In the genomic region with DNA sequence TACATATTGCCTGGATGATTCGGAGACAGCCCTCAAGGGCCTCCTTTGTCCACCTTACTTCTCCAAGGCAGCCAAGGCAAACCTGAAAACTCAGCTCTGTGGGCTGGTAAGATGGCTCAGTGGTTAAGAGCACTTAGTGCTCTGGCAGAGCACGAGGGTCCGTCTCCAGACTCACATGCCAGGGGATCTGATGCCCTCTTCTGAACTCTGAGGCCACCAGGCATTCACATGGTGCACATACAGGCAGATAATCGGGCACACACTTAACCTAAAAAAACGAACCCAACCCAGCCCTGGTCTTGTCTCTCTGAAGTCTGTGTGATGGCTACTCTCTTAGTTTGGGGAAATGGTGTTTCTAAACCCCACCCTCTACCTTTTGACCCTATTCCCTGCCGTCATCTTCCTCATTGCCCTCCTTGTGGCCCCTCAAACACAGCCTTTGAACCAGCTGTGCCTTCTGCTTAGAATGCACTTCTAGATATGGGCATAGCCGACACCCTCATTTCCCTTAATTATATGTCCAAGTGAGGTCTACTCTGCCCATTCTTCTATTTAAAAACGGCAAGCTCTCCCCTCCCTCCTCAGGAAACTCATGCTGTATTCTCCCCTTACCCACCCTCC, we compare ENCODE assay signal across 9 mouse cellular contexts. TPM values are rescaled to one million over a fixed set of nuclear protein-coding genes. Genes with fewer than 3 reads are reported as not detected.
A peak's percentile ranks its signal among the peaks of the same experiment; 100 is the strongest.
DNase-seq lines count a peak whose midpoint lies in the region; ATAC-seq and TF ChIP-seq lines count a peak whose summit lies in the region.
"Had no signal": no experiment of that assay in that cellular context is flagged by ENCODE, and none has a peak within 500 bp of the region (broad histone marks: within the 10 kb centered on the region; RNA-seq: fewer than 3 reads in every experiment).

No protein-coding gene starts in this region.

- peaks cover 23% of the 10 kb centered on the region for H3K36me3 ChIP-seq in heart, embryonic 14.5 days (ENCODE audit: control insufficient read depth, insufficient read depth, low read length)
- no peaks in the 10 kb centered on the region for H3K36me3 ChIP-seq in heart, adult 2 months (ENCODE audit: control insufficient read depth, insufficient read depth, low read length)
- H3K36me3 ChIP-seq in stomach, embryonic 14.5 days (ENCODE audit: control insufficient read depth, insufficient read depth, low read length) = peaks cover 9% of the 10 kb centered on the region; the same call in 1 of the 2 replicates
- H3K36me3 ChIP-seq in stomach, postnatal 0 days (ENCODE audit: control insufficient read depth, insufficient read depth, low read length) = peaks cover 12% of the 10 kb centered on the region; the same call in 1 of the 2 replicates
- peaks cover 22% of the 10 kb centered on the region for H3K36me3 ChIP-seq in intestine, postnatal 0 days (ENCODE audit: control insufficient read depth, insufficient read depth)
- 0 out of 2 replicates have a peak, but pooled peaks cover 8% of the 10 kb centered on the region for H3K36me3 ChIP-seq in stomach, embryonic 15.5 days

- no peak overlapping the region; a peak in 1 of 4 replicates for H3K27ac ChIP-seq in heart, embryonic 14.5 days (replicated peaks in 1 of 2; ENCODE audit: control insufficient read depth in 1 of 2, insufficient read depth in 1 of 2, low read depth in 2 of 2, low read length in 2 of 2)
- no peak overlapping the region for H3K27ac ChIP-seq in heart, adult 2 months
- 0 out of 2 replicates have a peak overlapping the region, but pooled peaks have one; percentile 21 for H3K27ac ChIP-seq in stomach, embryonic 14.5 days (ENCODE audit: low read length)
- no peak overlapping the region for H3K27ac ChIP-seq in stomach, postnatal 0 days (replicated peaks)
- 0 out of 2 replicates have a peak overlapping the region, but pooled peaks have one; percentile 94 for H3K27ac ChIP-seq in intestine, postnatal 0 days (ENCODE audit: low read depth, low read length)
- peak overlapping the region; percentile 88 for H3K27ac ChIP-seq in stomach, embryonic 15.5 days

- no peak for TF ChIP-seq EP300 in heart, adult 2 months (IDR thresholded peaks at IDR 0.05; ENCODE audit: insufficient read depth, low read depth, low read length)
- no peak for TF ChIP-seq EP300 in stomach, postnatal 0 days (optimal IDR thresholded peaks at IDR 0.05)

- no peak for TF ChIP-seq POLR2A in heart, adult 2 months (IDR thresholded peaks at IDR 0.05; ENCODE audit: insufficient read depth, low read depth, low read length)

- peaks cover 20 to 28% of the 10 kb centered on the region in 2 experiments for H3K4me1 ChIP-seq in heart, embryonic 14.5 days (ENCODE audit: control insufficient read depth in 2 of 2, insufficient read depth in 2 of 2, low read length in 2 of 2)
- peaks cover 7% of the 10 kb centered on the region for H3K4me1 ChIP-seq in heart, adult 2 months (ENCODE audit: control insufficient read depth, insufficient read depth, low read length)
- H3K4me1 ChIP-seq in stomach, embryonic 14.5 days (ENCODE audit: control insufficient read depth, insufficient read depth, low read length) = peaks cover 30% of the 10 kb centered on the region
- H3K4me1 ChIP-seq in stomach, postnatal 0 days (replicated peaks; ENCODE audit: control insufficient read depth, insufficient read depth) = peaks cover 6% of the 10 kb centered on the region
- H3K4me1 ChIP-seq in intestine, postnatal 0 days (replicated peaks; ENCODE audit: control insufficient read depth, insufficient read depth, low read length) = peaks cover 9% of the 10 kb centered on the region; the same call in 1 of the 2 replicates
- H3K4me1 ChIP-seq in stomach, embryonic 15.5 days = peaks cover 38% of the 10 kb centered on the region

- no peak for DNase-seq in heart, adult 2 months
- no peak for DNase-seq in stomach, postnatal 0 days (ENCODE audit: low spot score)
- DNase-seq in adipocyte (ENCODE audit: low spot score) = no peak
- no peak for DNase-seq in urinary bladder, postnatal 4 days (ENCODE audit: low spot score in 2 of 2)
- DNase-seq: lung, postnatal 4 days had no signal

- H3K27me3 ChIP-seq in heart, embryonic 14.5 days (ENCODE audit: control insufficient read depth, insufficient read depth, low read length) = no peaks in the 10 kb centered on the region
- no peaks in the 10 kb centered on the region for H3K27me3 ChIP-seq in heart, adult 2 months (ENCODE audit: control insufficient read depth, insufficient read depth, low read length)
- H3K27me3 ChIP-seq in stomach, embryonic 14.5 days (ENCODE audit: control insufficient read depth, insufficient read depth, low read length) = no peaks in the 10 kb centered on the region
- H3K27me3 ChIP-seq in stomach, postnatal 0 days (ENCODE audit: control insufficient read depth, insufficient read depth, low read length) = no peaks in the 10 kb centered on the region
- no peaks in the 10 kb centered on the region for H3K27me3 ChIP-seq in intestine, postnatal 0 days (replicated peaks; ENCODE audit: control insufficient read depth, insufficient read depth, low read length)
- no peaks in the 10 kb centered on the region for H3K27me3 ChIP-seq in stomach, embryonic 15.5 days (replicated peaks)

- no peak for TF ChIP-seq CTCF in heart, adult 2 months (IDR thresholded peaks at IDR 0.05)
- no peak for TF ChIP-seq CTCF in stomach, postnatal 0 days (IDR thresholded peaks at IDR 0.05; ENCODE audit: low read depth)
- no peak for TF ChIP-seq CTCF in intestine, postnatal 0 days (IDR thresholded peaks at IDR 0.05; ENCODE audit: low read depth)

- H3K4me3 ChIP-seq in heart, embryonic 14.5 days (ENCODE audit: control insufficient read depth in 1 of 2, insufficient read depth in 1 of 2, low read depth in 1 of 2, low read length in 2 of 2) = no peak overlapping the region
- no peak overlapping the region for H3K4me3 ChIP-seq in heart, adult 2 months
- no peak overlapping the region for H3K4me3 ChIP-seq in stomach, embryonic 14.5 days (ENCODE audit: low read depth, low read length)
- no peak overlapping the region for H3K4me3 ChIP-seq in stomach, postnatal 0 days (ENCODE audit: low read depth, low read length)
- no peak overlapping the region for H3K4me3 ChIP-seq in intestine, postnatal 0 days (ENCODE audit: low read depth, low read length)
- H3K4me3 ChIP-seq in stomach, embryonic 15.5 days (replicated peaks) = no peak overlapping the region

- 0 out of 2 replicates have a peak overlapping the region, but pooled peaks have one; percentile 80 for H3K9ac ChIP-seq in heart, embryonic 14.5 days (ENCODE audit: low read length)
- no peak overlapping the region for H3K9ac ChIP-seq in heart, adult 2 months (ENCODE audit: low read depth, low read length)
- H3K9ac ChIP-seq in stomach, embryonic 14.5 days (replicated peaks; ENCODE audit: low read depth, low read length) = no peak overlapping the region
- no peak overlapping the region for H3K9ac ChIP-seq in stomach, postnatal 0 days (ENCODE audit: low read length)
- no peak overlapping the region for H3K9ac ChIP-seq in intestine, postnatal 0 days (ENCODE audit: low read depth, low read length)
- H3K9ac ChIP-seq in stomach, embryonic 15.5 days = no peak overlapping the region

- intact Hi-C loops in heart, adult 2 months (cut with DNase I) = loop anchor here (5.0 kb wide), 1 partner anchor 72 kb away; no protein-coding TSS in a partner anchor

- H3K79me2 ChIP-seq in heart, adult 2 months (replicated peaks; ENCODE audit: control insufficient read depth, insufficient read depth, low read length) = no peaks in the 10 kb centered on the region

- 75% methylated on average over 8 of the region's 8 CpGs for WGBS in heart, embryonic 14.5 days
- WGBS in heart, adult 2 months = 73% methylated on average over 8 of the region's 8 CpGs
- WGBS in stomach, embryonic 14.5 days = 54% methylated on average over 8 of the region's 8 CpGs
- WGBS in stomach, postnatal 0 days = 67% methylated on average over 8 of the region's 8 CpGs
- 49% methylated on average over 8 of the region's 8 CpGs for WGBS in intestine, postnatal 0 days
- WGBS in stomach, embryonic 15.5 days = 62% methylated on average over 8 of the region's 8 CpGs

- no peaks in the 10 kb centered on the region for H3K9me3 ChIP-seq in heart, embryonic 14.5 days (ENCODE audit: control insufficient read depth, low read length)
- no peaks in the 10 kb centered on the region for H3K9me3 ChIP-seq in stomach, embryonic 14.5 days (ENCODE audit: control insufficient read depth, low read depth, low read length)
- no peaks in the 10 kb centered on the region for H3K9me3 ChIP-seq in stomach, postnatal 0 days (ENCODE audit: control insufficient read depth, low read length)
- no peaks in the 10 kb centered on the region for H3K9me3 ChIP-seq in intestine, postnatal 0 days (ENCODE audit: control insufficient read depth)
- no peaks in the 10 kb centered on the region for H3K9me3 ChIP-seq in stomach, embryonic 15.5 days

- no peak for ATAC-seq in heart, embryonic 14.5 days (ENCODE audit: insufficient number of reproducible peaks, insufficient read depth, low FRiP score, low read depth)
- no peak for ATAC-seq in stomach, embryonic 14.5 days (ENCODE audit: insufficient number of reproducible peaks, insufficient read depth, low FRiP score, low read depth)
- no peak for ATAC-seq in stomach, postnatal 0 days (ENCODE audit: low FRiP score, low TSS enrichment)
- no peak for ATAC-seq in intestine, postnatal 0 days
- no peak for ATAC-seq in stomach, embryonic 15.5 days (ENCODE audit: insufficient read depth, low FRiP score, low read depth)

- no peak overlapping the region for H3K4me2 ChIP-seq in heart, embryonic 14.5 days (ENCODE audit: low read length)
- H3K4me2 ChIP-seq in stomach, embryonic 14.5 days (replicated peaks; ENCODE audit: low read depth, low read length) = no peak overlapping the region
- H3K4me2 ChIP-seq in stomach, postnatal 0 days (replicated peaks; ENCODE audit: low read depth) = no peak overlapping the region
- peak overlapping the region; percentile 78; the same call in 1 of the 2 replicates for H3K4me2 ChIP-seq in intestine, postnatal 0 days (replicated peaks; ENCODE audit: low read depth)
- H3K4me2 ChIP-seq in stomach, embryonic 15.5 days = peak overlapping the region; percentile 83; the same call in 1 of the 2 replicates

RNA-seq across cellular contexts. Expression of a gene that starts 1.0 kb away (rescaled TPM):
- polyA plus RNA-seq in heart, embryonic 14.5 days (2014; fragmentation: Nextera tagmentation; extraction: Ambion mirVana) = 365 and 384 TPM in 2 replicates
- 100 to 1,000 TPM; 183 to 202 TPM for total RNA-seq in heart, adult 2 months (2021)
- polyA plus RNA-seq in heart, adult 2 months (2012; rRNA removed) = 231 and 248 TPM in 2 replicates
- 251 and 266 TPM in 2 replicates for polyA plus RNA-seq in stomach, embryonic 14.5 days (2014; fragmentation: Nextera tagmentation; extraction: Ambion mirVana)
- 286 and 296 TPM in 2 replicates for polyA plus RNA-seq in stomach, postnatal 0 days (2015; fragmentation: Nextera tagmentation; extraction: Ambion mirVana)
- 448 and 457 TPM in 2 replicates for polyA plus RNA-seq in intestine, postnatal 0 days (2015; fragmentation: Nextera tagmentation; extraction: Ambion mirVana)
- polyA plus RNA-seq in stomach, embryonic 15.5 days (2015; fragmentation: Nextera tagmentation; extraction: Ambion mirVana) = 288 and 301 TPM in 2 replicates

RNA-seq across cellular contexts. Expression of a gene that starts 1.0 kb away (rescaled TPM):
- polyA plus RNA-seq in heart, embryonic 14.5 days (2014; fragmentation: Nextera tagmentation; extraction: Ambion mirVana) = 7.3 and 7.5 TPM in 2 replicates
- 1 to 10 TPM in 1 of 2 experiments, under 1 TPM in 1; 0.70 to 1.2 TPM for total RNA-seq in heart, adult 2 months (2021)
- 0.76 and 1.3 TPM in 2 replicates for polyA plus RNA-seq in heart, adult 2 months (2012; rRNA removed)
- 15.2 and 16.1 TPM in 2 replicates for polyA plus RNA-seq in stomach, embryonic 14.5 days (2014; fragmentation: Nextera tagmentation; extraction: Ambion mirVana)
- 6.2 and 6.3 TPM in 2 replicates for polyA plus RNA-seq in stomach, postnatal 0 days (2015; fragmentation: Nextera tagmentation; extraction: Ambion mirVana)
- polyA plus RNA-seq in intestine, postnatal 0 days (2015; fragmentation: Nextera tagmentation; extraction: Ambion mirVana) = 5.4 and 5.5 TPM in 2 replicates
- polyA plus RNA-seq in stomach, embryonic 15.5 days (2015; fragmentation: Nextera tagmentation; extraction: Ambion mirVana) = 14.9 and 18.4 TPM in 2 replicates

RNA-seq across cellular contexts. Expression of a gene that starts 1.0 kb away (rescaled TPM):
- 47.4 and 48.7 TPM in 2 replicates for polyA plus RNA-seq in heart, embryonic 14.5 days (2014; fragmentation: Nextera tagmentation; extraction: Ambion mirVana)
- 10 to 100 TPM; 22.6 to 27.0 TPM for total RNA-seq in heart, adult 2 months (2021)
- 48.3 and 54.3 TPM in 2 replicates for polyA plus RNA-seq in heart, adult 2 months (2012; rRNA removed)
- 68.6 and 72.4 TPM in 2 replicates for polyA plus RNA-seq in stomach, embryonic 14.5 days (2014; fragmentation: Nextera tagmentation; extraction: Ambion mirVana)
- polyA plus RNA-seq in stomach, postnatal 0 days (2015; fragmentation: Nextera tagmentation; extraction: Ambion mirVana) = 83.1 and 88.9 TPM in 2 replicates
- 1,439 and 1,503 TPM in 2 replicates for polyA plus RNA-seq in intestine, postnatal 0 days (2015; fragmentation: Nextera tagmentation; extraction: Ambion mirVana)
- polyA plus RNA-seq in stomach, embryonic 15.5 days (2015; fragmentation: Nextera tagmentation; extraction: Ambion mirVana) = 79.6 and 86.8 TPM in 2 replicates

RNA-seq across cellular contexts. Expression of a gene that starts 14.4 kb away (rescaled TPM):
- polyA plus RNA-seq in heart, embryonic 14.5 days (2014; fragmentation: Nextera tagmentation; extraction: Ambion mirVana) = 667 and 735 TPM in 2 replicates
- total RNA-seq in heart, adult 2 months (2021) = 100 to 1,000 TPM; 659 to 775 TPM
- polyA plus RNA-seq in heart, adult 2 months (2012; rRNA removed) = 609 and 726 TPM in 2 replicates
- polyA plus RNA-seq in stomach, embryonic 14.5 days (2014; fragmentation: Nextera tagmentation; extraction: Ambion mirVana) = 393 and 403 TPM in 2 replicates
- polyA plus RNA-seq in stomach, postnatal 0 days (2015; fragmentation: Nextera tagmentation; extraction: Ambion mirVana) = 514 and 516 TPM in 2 replicates
- polyA plus RNA-seq in intestine, postnatal 0 days (2015; fragmentation: Nextera tagmentation; extraction: Ambion mirVana) = 830 and 832 TPM in 2 replicates
- polyA plus RNA-seq in stomach, embryonic 15.5 days (2015; fragmentation: Nextera tagmentation; extraction: Ambion mirVana) = 403 and 420 TPM in 2 replicates

RNA-seq across cellular contexts. Expression of a gene that starts 40.3 kb away (rescaled TPM):
- 8.6 and 9.2 TPM in 2 replicates for polyA plus RNA-seq in heart, embryonic 14.5 days (2014; fragmentation: Nextera tagmentation; extraction: Ambion mirVana)
- 10 to 100 TPM; 25.5 to 27.0 TPM for total RNA-seq in heart, adult 2 months (2021)
- polyA plus RNA-seq in heart, adult 2 months (2012; rRNA removed) = 44.0 and 48.4 TPM in 2 replicates
- 5.9 and 10.4 TPM in 2 replicates for polyA plus RNA-seq in stomach, embryonic 14.5 days (2014; fragmentation: Nextera tagmentation; extraction: Ambion mirVana)
- polyA plus RNA-seq in stomach, postnatal 0 days (2015; fragmentation: Nextera tagmentation; extraction: Ambion mirVana) = 5.5 TPM in 2 replicates
- polyA plus RNA-seq in intestine, postnatal 0 days (2015; fragmentation: Nextera tagmentation; extraction: Ambion mirVana) = 5.7 and 7.6 TPM in 2 replicates
- polyA plus RNA-seq in stomach, embryonic 15.5 days (2015; fragmentation: Nextera tagmentation; extraction: Ambion mirVana) = 12.1 and 14.3 TPM in 2 replicates

Comparison
In these comparisons a context has a peak if more than half of its experiments do, and no peak if none do; other contexts are left out.
1. H3K27ac ChIP-seq: peak in stomach, embryonic 14.5 days (single experiment), intestine, postnatal 0 days (single experiment) and stomach, embryonic 15.5 days (single experiment); none in heart, embryonic 14.5 days (0 of 2), heart, adult 2 months (single experiment) and stomach, postnatal 0 days (single experiment).
2. H3K4me2 ChIP-seq: peak in intestine, postnatal 0 days (single experiment) and stomach, embryonic 15.5 days (single experiment); none in heart, embryonic 14.5 days (single experiment), stomach, embryonic 14.5 days (single experiment) and stomach, postnatal 0 days (single experiment).
3. RNA of a gene that starts 1.0 kb away (polyA plus RNA-seq): 1,439 to 1,503 TPM in intestine, postnatal 0 days; 83.1 to 88.9 TPM in stomach, postnatal 0 days, 79.6 to 86.8 TPM in stomach, embryonic 15.5 days, 68.6 to 72.4 TPM in stomach, embryonic 14.5 days, 48.3 to 54.3 TPM in heart, adult 2 months and 47.4 to 48.7 TPM in heart, embryonic 14.5 days; every median in the first group is over 10 times any median in the second.